Mouse (Mus musculus): Measurements from ENCODE around the gene Hspb9. TPM values are rescaled to one million over a fixed set of nuclear protein-coding genes. Genes with fewer than 3 reads are reported as not detected.
A peak's percentile ranks its signal among the peaks of the same experiment; 100 is the strongest.

The Hspb9 gene
- total RNA-seq, 2 experiments from 2014 or later: not detected

GRCm38 (mm10) chr11:100761547-100762045, 47.9 kb downstream of the Hspb9 start:
- peak; percentile 86 to 89 for DNase-seq

- no peak for DNase-seq
Observed at GRCm38 (mm10) chr11:100762831-100763230, 49.2 kb downstream of the Hspb9 start, which contains the start of gene Hcrt. Gene Hcrt, minus strand, starts transcription at chr11:100762931.

Other genes starting within 250 kb of the Hspb9 start
- gene Klhl11, start 241.1 kb upstream of the Hspb9 start, total RNA-seq (2021): 100 to 1,000 TPM; 126 to 127 TPM
- gene Acly, start 185.8 kb upstream of the Hspb9 start, total RNA-seq (2021): 100 to 1,000 TPM; 103 to 109 TPM
- 1 to 10 TPM in 1 of 2 experiments, under 1 TPM in 1; 0.82 to 1.3 TPM for gene Ttc25, start 168.2 kb upstream of the Hspb9 start, total RNA-seq (2021)
- gene Cnp, start 138.9 kb upstream of the Hspb9 start, total RNA-seq (2021): 100 to 1,000 TPM; 246 to 256 TPM
- 10 to 100 TPM; 12.5 to 15.1 TPM for gene Nkiras2, start 94.6 kb upstream of the Hspb9 start, total RNA-seq (2021)
- 100 to 1,000 TPM; 249 to 265 TPM for gene Dnajc7, start 93.7 kb upstream of the Hspb9 start, total RNA-seq (2021)
- under 1 TPM; 0.15 to 0.66 TPM for gene Zfp385c, start 21.4 kb upstream of the Hspb9 start, total RNA-seq (2021)
- gene Dhx58, start 9.6 kb upstream of the Hspb9 start, total RNA-seq (2021): 1 to 10 TPM; 1.5 to 3.4 TPM
- 10 to 100 TPM; 53.0 to 54.4 TPM for gene Kat2a, start 1.4 kb upstream of the Hspb9 start, total RNA-seq (2021)
- gene Rab5c, start 24.4 kb downstream of the Hspb9 start, total RNA-seq (2021): 100 to 1,000 TPM; 143 to 149 TPM
- 1 to 10 TPM; 1.7 TPM for gene Kcnh4, start 46.1 kb downstream of the Hspb9 start, total RNA-seq (2021)
- gene Hcrt, start 49.1 kb downstream of the Hspb9 start, total RNA-seq (2021): not detected
- 1 to 10 TPM; 6.2 to 9.9 TPM for gene Ghdc, start 57.1 kb downstream of the Hspb9 start, total RNA-seq (2021)
- 10 to 100 TPM; 11.7 to 12.7 TPM for gene Stat5b, start 136.9 kb downstream of the Hspb9 start, total RNA-seq (2021)
- gene Stat5a, start 145.5 kb downstream of the Hspb9 start, total RNA-seq (2021): 1 to 10 TPM; 1.1 to 1.5 TPM
- 10 to 100 TPM; 34.2 to 44.7 TPM for gene Stat3, start 225.7 kb downstream of the Hspb9 start, total RNA-seq (2021)

All from layer of hippocampus, postnatal 36 days (tissue).